Mouse (Mus musculus) ES-E14 (cell line): ENCODE measurements around the gene Rsf1.

ENCODE experiments used
- HCFC1 ChIP-seq: IDR thresholded peaks from 2 replicates; pipeline ENCODE4 v1.6.1; 2012; ENCODE audit warnings: low read length, inconsistent platforms, borderline replicate concordance; ENCODE audit not compliant: insufficient read depth
- ZC3H11A ChIP-seq: IDR thresholded peaks from 2 replicates; pipeline ENCODE4 v1.6.1; 2012; ENCODE audit warnings: low read depth, mild to moderate bottlenecking, inconsistent platforms, low read length, borderline replicate concordance

DNA sequence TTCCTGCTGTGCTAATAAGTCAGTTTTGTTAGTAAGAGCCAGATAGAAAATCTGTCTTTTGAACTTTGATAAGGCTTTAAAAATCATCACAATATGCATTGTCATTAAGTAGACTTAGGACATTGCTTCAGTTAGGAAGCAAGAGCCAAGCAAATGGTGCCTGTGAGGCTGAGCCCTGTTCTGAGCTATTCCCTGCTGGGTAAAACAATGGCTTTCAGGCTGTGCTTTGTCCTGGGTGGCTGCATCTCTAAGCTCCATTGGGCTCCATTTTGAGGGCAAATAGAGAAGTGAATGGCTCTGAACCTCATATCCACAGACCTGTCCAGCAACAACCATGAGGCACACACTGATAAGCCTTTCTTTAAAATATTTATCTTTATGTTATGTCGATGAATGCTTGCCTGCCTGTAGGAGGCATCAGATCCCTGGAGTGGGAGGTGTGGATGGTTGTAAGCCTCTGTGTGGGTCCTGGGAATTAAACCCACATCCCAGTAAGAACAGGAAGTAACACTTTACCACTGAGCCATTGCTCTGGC lies 162.1 kb downstream of the Rsf1 start:
- no peak for TF ChIP-seq ZC3H11A
- no peak for TF ChIP-seq HCFC1
